Mouse (Mus musculus) liver, embryonic 16.5 days (tissue): ENCODE measurements at regions not wholly inside any gene's neighbourhood (a gene's known extent, or its start where the extent isn't known, plus 50 kb on each side); places are given as distances from the start of the nearest gene placed in this dataset.

Experiments
- ATAC-seq: fragments of 200-750 bp; cut with Nextera tagmentation; 2 replicates; pipeline ENCODE4 v1.8.0; 2017; ENCODE audit warnings: low read depth, mild to moderate bottlenecking, moderate number of reproducible peaks, moderate library complexity
- H3K27ac ChIP-seq: fragments of 300-500 bp; sonication (generic); 2 replicates; pipeline ENCODE4 v1.5.1; 2014; ENCODE audit warnings: mild to moderate bottlenecking, low read length
- H3K27me3 ChIP-seq: fragments of 300-500 bp; sonication (generic); 2 replicates; pipeline ENCODE4 v1.6.1; 2014; ENCODE audit warnings: low read depth, low read length, mixed read lengths; ENCODE audit not compliant: control insufficient read depth, insufficient read depth
- H3K36me3 ChIP-seq: fragments of 300-500 bp; sonication (generic); 2 replicates; pipeline ENCODE4 v1.6.1; 2014; ENCODE audit warnings: mild to moderate bottlenecking; ENCODE audit not compliant: control insufficient read depth, insufficient read depth
- H3K4me1 ChIP-seq: fragments of 300-500 bp; sonication (generic); 2 replicates; pipeline ENCODE4 v1.6.1; 2014; ENCODE audit warnings: low read depth, low read length, mixed read lengths; ENCODE audit not compliant: control insufficient read depth
- H3K4me2 ChIP-seq: fragments of 300-500 bp; sonication (generic); 2 replicates; pipeline ENCODE4 v1.6.1; 2014; ENCODE audit warnings: low read depth, low read length, mixed read lengths
- H3K4me3 ChIP-seq: fragments of 300-500 bp; sonication (generic); 2 replicates; pipeline ENCODE4 v1.5.1; 2014; ENCODE audit warnings: low read depth, mild to moderate bottlenecking, low read length
- H3K9ac ChIP-seq: fragments of 300-500 bp; sonication (generic); 2 replicates; pipeline ENCODE4 v1.6.1; 2014; ENCODE audit warnings: low read depth, low read length
- H3K9me3 ChIP-seq: fragments of 300-500 bp; sonication (generic); replicated peaks from 2 replicates; pipeline ENCODE4 v1.6.1; 2016; ENCODE audit warnings: low read length; ENCODE audit not compliant: control insufficient read depth
- WGBS: fragments of 180-500 bp; shearing (Covaris S2); extraction: QIAGEN DNeasy Blood & Tissue Kit; methylation state at CpG from one replicate; pipeline ENCODE4 v1.1.7; 2014; ENCODE audit not compliant: insufficient replicate concordance; 5-methylcytosine and 5-hydroxymethylcytosine counted together

- H3K36me3 ChIP-seq: no peaks in the 10 kb centered on the region
- H3K4me2 ChIP-seq: no peak overlapping the region
- ATAC-seq: no peak
- H3K4me3 ChIP-seq: no peak overlapping the region
- no peaks in the 10 kb centered on the region for H3K4me1 ChIP-seq
- H3K27ac ChIP-seq: no peak overlapping the region
- no peaks in the 10 kb centered on the region for H3K9me3 ChIP-seq
- H3K27me3 ChIP-seq: no peaks in the 10 kb centered on the region
- no peak overlapping the region for H3K9ac ChIP-seq
- 68% methylated on average over 7 of the region's 7 CpGs for WGBS
Measured at GRCm38 (mm10) chr3:129386522-129386921, 54.0 kb upstream of the Enpep start.

DNA sequence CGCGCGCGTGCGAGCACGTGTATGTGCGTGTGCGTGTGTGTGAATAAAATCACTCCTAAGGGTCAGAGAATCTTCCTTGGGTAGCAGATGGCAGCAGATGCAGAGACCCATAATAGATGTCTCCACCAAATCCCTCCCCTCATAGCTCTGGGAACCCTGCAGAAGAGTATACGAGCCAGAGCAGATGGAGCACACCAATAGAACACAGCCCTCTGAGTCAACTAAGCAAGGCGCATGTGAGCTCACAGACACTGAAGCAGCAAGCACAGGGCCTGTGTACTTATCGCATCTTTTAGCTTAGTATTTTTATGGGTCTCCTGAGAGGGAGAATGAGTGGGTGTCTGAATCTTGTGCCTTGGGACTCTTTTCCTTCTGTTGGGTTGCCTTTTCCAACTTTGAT is 58.0 kb upstream of the Enpep start:
- H3K36me3 ChIP-seq: no peaks in the 10 kb centered on the region
- ATAC-seq: no peak
- 89% methylated on average over 11 of the region's 11 CpGs for WGBS

GRCm38 (mm10) chr3:129391888-129392813 is 59.6 kb upstream of the Enpep start:
- H3K4me1 ChIP-seq: no peaks in the 10 kb centered on the region
- ATAC-seq: no peak
- WGBS: 45% methylated on average over 14 of the region's 14 CpGs
- no peak overlapping the region for H3K4me2 ChIP-seq
- no peaks in the 10 kb centered on the region for H3K9me3 ChIP-seq
- H3K36me3 ChIP-seq: no peaks in the 10 kb centered on the region
- H3K4me3 ChIP-seq: no peak overlapping the region
- H3K27me3 ChIP-seq: no peaks in the 10 kb centered on the region
- no peak overlapping the region for H3K9ac ChIP-seq
- no peak overlapping the region for H3K27ac ChIP-seq

More for the DNA sequence above, 58.0 kb upstream of the Enpep start:
- H3K4me1 ChIP-seq: no peaks in the 10 kb centered on the region
- H3K9me3 ChIP-seq: no peaks in the 10 kb centered on the region
- no peaks in the 10 kb centered on the region for H3K27me3 ChIP-seq
- no peak overlapping the region for H3K9ac ChIP-seq
- no peak overlapping the region for H3K27ac ChIP-seq
- no peak overlapping the region for H3K4me2 ChIP-seq
- H3K4me3 ChIP-seq: no peak overlapping the region

DNA sequence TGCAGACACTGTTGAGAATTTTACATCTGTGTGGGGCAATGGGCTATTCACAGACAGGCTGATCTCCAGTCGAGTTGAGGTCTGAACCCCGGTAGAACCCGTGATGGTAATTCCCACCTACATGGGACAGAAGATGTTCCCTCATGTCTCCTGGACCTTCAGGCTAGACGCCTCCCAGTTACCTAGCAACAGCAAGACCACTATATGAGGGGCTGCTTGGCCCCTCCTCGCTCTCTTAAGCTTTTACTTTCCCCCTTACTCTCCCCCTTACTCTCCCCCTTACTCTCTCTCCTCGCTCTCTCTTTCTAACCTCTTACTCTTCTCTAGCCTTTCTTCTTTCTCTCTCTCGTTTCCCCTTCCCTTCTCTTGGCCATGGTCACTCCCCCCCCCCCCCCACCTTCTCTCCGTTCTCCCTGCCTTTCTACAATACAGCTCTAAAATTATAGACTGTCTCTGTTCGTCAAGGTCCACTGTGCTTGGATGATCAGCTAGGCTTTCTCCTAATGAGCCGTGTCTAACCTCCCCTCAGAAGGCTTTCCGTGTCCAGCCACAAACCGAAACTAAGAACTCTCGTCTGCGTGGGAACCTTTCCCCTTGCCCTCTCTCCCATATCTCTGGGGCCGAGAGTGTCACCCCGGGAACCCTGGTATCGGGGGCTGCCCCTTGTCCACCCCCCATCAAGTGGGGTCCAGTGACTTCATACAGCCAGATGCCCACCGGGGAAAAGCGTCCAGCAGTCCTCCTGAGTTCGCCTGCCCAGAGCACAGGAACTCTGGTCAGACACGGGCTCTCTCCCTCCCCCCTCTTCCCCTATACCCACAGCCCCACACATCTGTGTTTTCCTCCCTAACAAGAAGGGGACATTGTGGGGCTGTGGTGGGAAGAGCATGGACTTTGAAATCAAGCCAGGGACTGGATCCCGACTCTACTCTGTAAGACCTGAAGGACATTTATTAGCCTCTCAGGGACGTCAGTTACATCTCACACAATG is 60.6 kb upstream of the Enpep start:
- Histone ChIP-seq H3K36me3 (no peaks in the 10 kb centered on the region), H3K27ac (no peak overlapping the region), H3K27me3 (no peaks in the 10 kb centered on the region), H3K4me3 (no peak overlapping the region), H3K9ac (no peak overlapping the region), H3K4me2 (no peak overlapping the region), H3K4me1 (no peaks in the 10 kb centered on the region), H3K9me3 (no peaks in the 10 kb centered on the region)
- no peak for ATAC-seq
- WGBS: 67% methylated on average over 23 of the region's 23 CpGs

GRCm38 (mm10) chr3:129397481-129397880 is 65.0 kb upstream of the Enpep start:
- WGBS: 46% methylated on average over 4 of the region's 4 CpGs
- H3K9me3 ChIP-seq: no peaks in the 10 kb centered on the region
- no peak overlapping the region for H3K4me2 ChIP-seq
- H3K36me3 ChIP-seq: no peaks in the 10 kb centered on the region
- ATAC-seq: no peak
- H3K27me3 ChIP-seq: no peaks in the 10 kb centered on the region
- H3K9ac ChIP-seq: no peak overlapping the region
- no peaks in the 10 kb centered on the region for H3K4me1 ChIP-seq
- no peak overlapping the region for H3K4me3 ChIP-seq
- no peak overlapping the region for H3K27ac ChIP-seq

GRCm38 (mm10) chr3:129400092-129400924 is 67.8 kb upstream of the Enpep start:
- Histone ChIP-seq H3K9me3 (no peaks in the 10 kb centered on the region), H3K4me3 (no peak overlapping the region), H3K4me2 (no peak overlapping the region), H3K36me3 (no peaks in the 10 kb centered on the region), H3K27ac (no peak overlapping the region), H3K4me1 (no peaks in the 10 kb centered on the region), H3K9ac (no peak overlapping the region), H3K27me3 (no peaks in the 10 kb centered on the region)
- ATAC-seq: no peak
- 62% methylated on average over 12 of the region's 12 CpGs for WGBS

DNA sequence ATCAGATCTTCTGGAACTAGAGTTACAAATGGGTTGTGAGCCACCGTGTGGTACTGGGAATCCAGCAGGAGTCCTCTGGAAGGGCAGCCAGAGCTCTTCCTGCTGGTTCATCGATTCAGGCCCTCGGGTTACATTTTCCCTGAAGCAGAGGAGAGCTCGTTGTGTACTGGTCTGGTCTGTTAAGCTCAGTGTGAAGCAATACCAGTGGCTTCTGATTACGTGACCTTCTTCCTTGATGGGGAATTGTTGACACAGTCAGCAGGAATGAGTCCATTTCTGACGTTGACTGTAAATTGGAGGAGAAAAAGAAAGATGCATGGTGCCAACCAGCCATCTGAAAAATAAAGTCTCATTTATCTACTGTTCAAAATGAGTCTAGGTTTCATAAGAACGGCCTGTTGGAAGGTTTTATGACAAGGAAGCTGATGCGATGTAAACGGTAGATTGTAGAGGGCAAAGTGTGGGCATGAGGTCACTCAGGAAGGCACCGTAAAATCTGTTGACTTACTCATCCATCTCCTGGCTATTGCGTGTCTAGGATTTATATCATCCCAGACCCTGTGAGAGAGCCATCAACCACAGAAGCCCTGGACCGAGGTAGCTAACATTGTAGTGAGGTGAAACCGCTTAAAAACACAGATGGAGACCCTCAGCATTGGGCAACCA is 79.0 kb upstream of the Enpep start:
- Histone ChIP-seq H3K4me1 (no peaks in the 10 kb centered on the region), H3K36me3 (no peaks in the 10 kb centered on the region), H3K4me3 (no peak overlapping the region), H3K9me3 (no peaks in the 10 kb centered on the region), H3K27me3 (no peaks in the 10 kb centered on the region), H3K4me2 (no peak overlapping the region), H3K27ac (no peak overlapping the region), H3K9ac (no peak overlapping the region)
- whole genome bisulfite sequencing: 70% methylated on average over 13 of the region's 13 CpGs
- no peak for ATAC-seq
